Comparison of ENCODE assay signal across 9 mouse cellular contexts in the genomic region with DNA sequence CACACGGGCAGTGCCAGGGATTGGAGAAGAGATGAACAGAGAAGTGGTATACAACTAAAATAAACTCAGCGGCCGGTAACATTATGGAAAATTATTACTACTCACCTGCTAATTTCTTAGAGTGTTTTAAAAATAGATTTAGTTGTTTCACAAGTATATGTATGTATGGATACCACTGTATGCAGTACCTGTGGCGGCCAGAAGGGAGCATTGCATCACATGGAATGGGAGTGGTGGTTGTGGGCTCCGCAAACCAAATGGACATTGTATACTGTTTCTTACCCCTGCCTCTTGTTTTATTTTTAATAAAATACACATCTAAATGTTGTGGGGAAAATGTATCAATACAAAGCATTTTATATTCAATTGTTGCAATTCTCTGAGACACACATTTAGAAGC.
A peak's percentile ranks its signal among the peaks of the same experiment; 100 is the strongest.
DNase-seq lines count a peak whose midpoint lies in the region; ATAC-seq and TF ChIP-seq lines count a peak whose summit lies in the region.
"Had no signal": no experiment of that assay in that cellular context is flagged by ENCODE, and none has a peak within 500 bp of the region (broad histone marks: within the 10 kb centered on the region; RNA-seq: fewer than 3 reads in every experiment).

No protein-coding gene starts in this region.

- no peaks in the 10 kb centered on the region for H3K27me3 ChIP-seq in forebrain, postnatal 0 days (ENCODE audit: insufficient read depth, low read length)
- no peaks in the 10 kb centered on the region for H3K27me3 ChIP-seq in forebrain, embryonic 16.5 days (replicated peaks; ENCODE audit: control insufficient read depth, insufficient read depth, low read length)
- H3K27me3 ChIP-seq in liver, adult 2 months (ENCODE audit: control insufficient read depth, insufficient read depth, low read length) = no peaks in the 10 kb centered on the region
- H3K27me3 ChIP-seq in liver, embryonic 12.5 days (replicated peaks) = no peaks in the 10 kb centered on the region
- no peaks in the 10 kb centered on the region for H3K27me3 ChIP-seq in MEL (ENCODE audit: control insufficient read depth in 1 of 2, insufficient read depth in 2 of 2, low read length in 2 of 2)
- no peaks in the 10 kb centered on the region for H3K27me3 ChIP-seq in liver, embryonic 14.5 days (ENCODE audit: control insufficient read depth, insufficient read depth, low read length)

- TF ChIP-seq EP300 in MEL (IDR thresholded peaks at IDR 0.05; ENCODE audit: low read depth in 1 of 2, low read length in 2 of 2) = no peak
- no peak for TF ChIP-seq EP300 in liver, embryonic 14.5 days (IDR thresholded peaks at IDR 0.05; ENCODE audit: low read depth)

- no peak for ATAC-seq in forebrain, postnatal 0 days
- no peak for ATAC-seq in forebrain, embryonic 16.5 days
- no peak for ATAC-seq in liver, embryonic 12.5 days
- ATAC-seq in liver, embryonic 14.5 days (ENCODE audit: insufficient read depth) = no peak
- ATAC-seq in megakaryocyte, adult 5-6 weeks (ENCODE audit: poor library complexity, severe bottlenecking) = no peak
- ATAC-seq: inflammation-experienced regulatory T-cells, adult 6 months had no signal

- no peak overlapping the region for H3K4me2 ChIP-seq in forebrain, postnatal 0 days (ENCODE audit: low read depth)
- H3K4me2 ChIP-seq in forebrain, embryonic 16.5 days (ENCODE audit: low read length) = no peak overlapping the region
- no peak overlapping the region for H3K4me2 ChIP-seq in liver, embryonic 12.5 days
- H3K4me2 ChIP-seq in liver, embryonic 14.5 days (ENCODE audit: low read depth) = no peak overlapping the region

- H3K9ac ChIP-seq in forebrain, postnatal 0 days = no peak overlapping the region
- H3K9ac ChIP-seq in forebrain, embryonic 16.5 days (replicated peaks; ENCODE audit: low read depth, low read length) = no peak overlapping the region
- H3K9ac ChIP-seq in liver, adult 2 months (ENCODE audit: low read depth, low read length) = no peak overlapping the region
- H3K9ac ChIP-seq in liver, embryonic 12.5 days = no peak overlapping the region
- no peak overlapping the region for H3K9ac ChIP-seq in MEL (ENCODE audit: control insufficient read depth, low read depth, low read length, poor library complexity, severe bottlenecking)
- H3K9ac ChIP-seq in liver, embryonic 14.5 days (replicated peaks) = no peak overlapping the region

- TF ChIP-seq POLR2A in liver, adult 2 months (IDR thresholded peaks at IDR 0.05; ENCODE audit: extremely low read depth, insufficient read depth, low read length) = no peak
- TF ChIP-seq POLR2A in MEL (IDR thresholded peaks at IDR 0.05; ENCODE audit: control insufficient read depth in 1 of 2, insufficient read depth in 1 of 2, low read depth in 1 of 2, low read length in 2 of 2, poor library complexity in 1 of 2) = no peak

- H3K27ac ChIP-seq in forebrain, postnatal 0 days (ENCODE audit: low read depth, low read length) = no peak overlapping the region
- no peak overlapping the region for H3K27ac ChIP-seq in forebrain, embryonic 16.5 days (ENCODE audit: low read length)
- no peak overlapping the region for H3K27ac ChIP-seq in liver, adult 2 months (replicated peaks; ENCODE audit: insufficient read depth, low read depth, low read length)
- H3K27ac ChIP-seq in liver, embryonic 12.5 days = no peak overlapping the region
- no peak overlapping the region for H3K27ac ChIP-seq in MEL (ENCODE audit: control insufficient read depth, low read depth, low read length)
- no peak overlapping the region for H3K27ac ChIP-seq in liver, embryonic 14.5 days

- 76% methylated on average over 5 of the region's 5 CpGs for WGBS in forebrain, postnatal 0 days
- 69% methylated on average over 5 of the region's 5 CpGs for WGBS in forebrain, embryonic 16.5 days
- 71% methylated on average over 5 of the region's 5 CpGs for WGBS in liver, adult 2 months
- WGBS in liver, embryonic 12.5 days (ENCODE audit: insufficient replicate concordance) = 52% methylated on average over 5 of the region's 5 CpGs
- WGBS in liver, embryonic 14.5 days (ENCODE audit: insufficient replicate concordance) = 66% methylated on average over 5 of the region's 5 CpGs

- DNase-seq in forebrain, postnatal 0 days = peak; percentile 22
- DNase-seq in liver, adult 2 months (ENCODE audit: extremely low read depth, low read depth, low spot score) = no peak
- DNase-seq in MEL (ENCODE audit: low read depth, low spot score) = peak; percentile 2
- DNase-seq in liver, embryonic 14.5 days (ENCODE audit: low read depth in 3 of 3, low spot score in 3 of 3) = no peak
- DNase-seq in spleen, adult 12 weeks (ENCODE audit: low spot score) = no peak

- TF ChIP-seq RAD21 in MEL (IDR thresholded peaks at IDR 0.05; ENCODE audit: low read depth, low read length) = peak; percentile 4; the same call in 1 of the 2 replicates

- H3K4me3 ChIP-seq in forebrain, postnatal 0 days (ENCODE audit: low read depth, low read length) = no peak overlapping the region
- no peak overlapping the region for H3K4me3 ChIP-seq in forebrain, embryonic 16.5 days (replicated peaks; ENCODE audit: low read length)
- H3K4me3 ChIP-seq in liver, adult 2 months (ENCODE audit: insufficient read depth, low read depth, low read length) = no peak overlapping the region
- no peak overlapping the region for H3K4me3 ChIP-seq in liver, embryonic 12.5 days
- no peak overlapping the region for H3K4me3 ChIP-seq in MEL (ENCODE audit: control insufficient read depth in 1 of 2, insufficient read depth in 1 of 2, low read depth in 2 of 2, low read length in 2 of 2)
- H3K4me3 ChIP-seq in liver, embryonic 14.5 days (ENCODE audit: insufficient read depth in 1 of 2, low read depth in 2 of 2, low read length in 2 of 2) = no peak overlapping the region

- no peaks in the 10 kb centered on the region for H3K9me3 ChIP-seq in forebrain, postnatal 0 days (ENCODE audit: low read length)
- H3K9me3 ChIP-seq in forebrain, embryonic 16.5 days (ENCODE audit: control insufficient read depth, low read length) = no peaks in the 10 kb centered on the region
- no peaks in the 10 kb centered on the region for H3K9me3 ChIP-seq in liver, embryonic 12.5 days (replicated peaks)
- no peaks in the 10 kb centered on the region for H3K9me3 ChIP-seq in MEL (replicated peaks; ENCODE audit: insufficient read depth, low read length)
- no peaks in the 10 kb centered on the region for H3K9me3 ChIP-seq in liver, embryonic 14.5 days (ENCODE audit: control insufficient read depth, low read length)

- no peaks in the 10 kb centered on the region for H3K4me1 ChIP-seq in forebrain, postnatal 0 days (ENCODE audit: insufficient read depth)
- no peaks in the 10 kb centered on the region for H3K4me1 ChIP-seq in forebrain, embryonic 16.5 days (replicated peaks; ENCODE audit: control insufficient read depth, insufficient read depth, low read length)
- no peaks in the 10 kb centered on the region for H3K4me1 ChIP-seq in liver, adult 2 months (ENCODE audit: control insufficient read depth, insufficient read depth, low read length)
- no peaks in the 10 kb centered on the region for H3K4me1 ChIP-seq in liver, embryonic 12.5 days
- no peaks in the 10 kb centered on the region for H3K4me1 ChIP-seq in MEL (ENCODE audit: control insufficient read depth in 1 of 2, insufficient read depth in 2 of 2, low read length in 2 of 2)
- H3K4me1 ChIP-seq in liver, embryonic 14.5 days (replicated peaks; ENCODE audit: control insufficient read depth in 2 of 2, insufficient read depth in 2 of 2, low read length in 1 of 2) = no peaks in the 10 kb centered on the region

- no peaks in the 10 kb centered on the region for H3K36me3 ChIP-seq in forebrain, postnatal 0 days (ENCODE audit: insufficient read depth)
- no peaks in the 10 kb centered on the region for H3K36me3 ChIP-seq in forebrain, embryonic 16.5 days (ENCODE audit: control insufficient read depth, insufficient read depth)
- no peaks in the 10 kb centered on the region for H3K36me3 ChIP-seq in liver, adult 2 months (ENCODE audit: control insufficient read depth, insufficient read depth, low read length)
- no peaks in the 10 kb centered on the region for H3K36me3 ChIP-seq in liver, embryonic 12.5 days
- no peaks in the 10 kb centered on the region for H3K36me3 ChIP-seq in MEL (ENCODE audit: control insufficient read depth in 1 of 2, insufficient read depth in 2 of 2, low read length in 2 of 2)
- no peaks in the 10 kb centered on the region for H3K36me3 ChIP-seq in liver, embryonic 14.5 days (replicated peaks; ENCODE audit: control insufficient read depth, insufficient read depth, low read depth)

- peak; percentile 70 for TF ChIP-seq CTCF in forebrain, postnatal 0 days (IDR thresholded peaks at IDR 0.05; ENCODE audit: low read depth)
- 0 out of 2 replicates have a peak, but pooled peaks have one; percentile 10 for TF ChIP-seq CTCF in liver, adult 2 months (IDR thresholded peaks at IDR 0.05; ENCODE audit: low read depth, low read length)
- peak in 1 of 3 experiments; percentile 10; a peak in 2 of 6 replicates for TF ChIP-seq CTCF in MEL (IDR thresholded peaks at IDR 0.05 in 2 of 3, conservative IDR thresholded peaks at IDR 0.05 in 1 of 3; ENCODE audit: control insufficient read depth in 1 of 3, insufficient read depth in 1 of 3, low read depth in 2 of 3, low read length in 3 of 3, poor library complexity in 1 of 3, severe bottlenecking in 1 of 3)
- peak; percentile 31 for TF ChIP-seq CTCF in liver, embryonic 14.5 days (IDR thresholded peaks at IDR 0.05; ENCODE audit: low read depth)

- no peaks in the 10 kb centered on the region for H3K79me2 ChIP-seq in liver, adult 2 months (ENCODE audit: control insufficient read depth, insufficient read depth, low read length)
- no peaks in the 10 kb centered on the region for H3K79me2 ChIP-seq in MEL (ENCODE audit: control insufficient read depth, insufficient read depth, low read length, poor library complexity)

TF ChIP-seq in MEL, 35 proteins besides CTCF, POLR2A, EP300 and RAD21 (continues in another document):
- TF ChIP-seq MAFK (IDR thresholded peaks at IDR 0.05; ENCODE audit: borderline replicate concordance, low read depth, low read length) (no peak), CHD2 (IDR thresholded peaks at IDR 0.05; ENCODE audit: low read length) (no peak), ELF1 (IDR thresholded peaks at IDR 0.05; ENCODE audit: low read depth, low read length) (no peak), BHLHE40 (IDR thresholded peaks at IDR 0.05; ENCODE audit: borderline replicate concordance, low read depth, low read length) (no peak), JUND (IDR thresholded peaks at IDR 0.05; ENCODE audit: low read depth, low read length) (no peak), USF1 (IDR thresholded peaks at IDR 0.05; ENCODE audit: low read depth, low read length) (no peak), MXI1 (IDR thresholded peaks at IDR 0.05; ENCODE audit: low read depth, low read length) (no peak), USF2 (IDR thresholded peaks at IDR 0.05; ENCODE audit: borderline replicate concordance in 1 of 2, insufficient read depth in 1 of 2, low read depth in 1 of 2, low read length in 2 of 2) (no peak), POLR2AphosphoS2 (IDR thresholded peaks at IDR 0.05; ENCODE audit: low read length) (no peak), MEF2A (IDR thresholded peaks at IDR 0.05; ENCODE audit: extremely low read depth, insufficient replicate concordance, low read depth, low read length, poor library complexity, severe bottlenecking) (no peak), NELFE (IDR thresholded peaks at IDR 0.05; ENCODE audit: low read depth, low read length) (no peak), TAL1 (IDR thresholded peaks at IDR 0.05; ENCODE audit: low read length) (no peak)

Comparison
In these comparisons a context has a peak if more than half of its experiments do, and no peak if none do; other contexts are left out.
1. DNase-seq: peak in forebrain, postnatal 0 days (single experiment) and MEL (single experiment); none in liver, adult 2 months (single experiment), liver, embryonic 14.5 days (0 of 3) and spleen, adult 12 weeks (single experiment).